Mouse (Mus musculus): ENCODE measurements at regions not wholly inside any gene's neighbourhood (a gene's known extent, or its start where the extent isn't known, plus 50 kb on each side); places are given as distances from the start of the nearest gene placed in this dataset.

DNA sequence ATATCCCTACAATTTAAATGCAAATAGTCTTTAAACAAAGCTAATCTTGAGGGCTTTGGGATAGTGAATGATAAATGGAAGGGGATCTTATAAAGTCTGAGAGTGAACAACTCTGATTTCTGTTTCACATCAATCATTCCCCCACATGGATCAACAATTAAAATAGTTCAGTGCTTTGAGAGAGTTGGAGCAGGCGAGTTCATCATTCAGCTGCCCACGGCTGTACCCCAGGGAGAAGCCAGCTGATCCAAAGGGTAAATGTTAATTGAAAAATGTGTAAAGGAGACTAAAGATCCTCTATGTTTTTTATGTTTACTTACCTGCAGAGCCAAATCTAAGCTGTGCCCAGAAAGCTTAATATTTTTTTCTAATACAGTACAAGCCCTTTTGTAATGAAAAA, 553.2 kb downstream of the Brinp3 start:
- H3K4me2 ChIP-seq (ENCODE audit: low read depth, low read length), result no peak overlapping the region
- no peak for DNase-seq (ENCODE audit: low spot score)
- H3K36me3 ChIP-seq (ENCODE audit: insufficient read depth, low read length), result no peaks in the 10 kb centered on the region
- ATAC-seq, result no peak
- no peaks in the 10 kb centered on the region for H3K9me3 ChIP-seq (ENCODE audit: low read length)
- H3K9ac ChIP-seq (replicated peaks; ENCODE audit: low read length), result no peak overlapping the region
- no peaks in the 10 kb centered on the region for H3K27me3 ChIP-seq (ENCODE audit: insufficient read depth, low read length)
- no peak overlapping the region for H3K4me3 ChIP-seq (ENCODE audit: low read length)
- 33% methylated on average over 2 of the region's 2 CpGs for WGBS
- H3K27ac ChIP-seq, result no peak overlapping the region
- H3K4me1 ChIP-seq (ENCODE audit: insufficient read depth, low read length), result no peaks in the 10 kb centered on the region
- TF ChIP-seq CTCF (IDR thresholded peaks at IDR 0.05; ENCODE audit: low read depth), result no peak

DNA sequence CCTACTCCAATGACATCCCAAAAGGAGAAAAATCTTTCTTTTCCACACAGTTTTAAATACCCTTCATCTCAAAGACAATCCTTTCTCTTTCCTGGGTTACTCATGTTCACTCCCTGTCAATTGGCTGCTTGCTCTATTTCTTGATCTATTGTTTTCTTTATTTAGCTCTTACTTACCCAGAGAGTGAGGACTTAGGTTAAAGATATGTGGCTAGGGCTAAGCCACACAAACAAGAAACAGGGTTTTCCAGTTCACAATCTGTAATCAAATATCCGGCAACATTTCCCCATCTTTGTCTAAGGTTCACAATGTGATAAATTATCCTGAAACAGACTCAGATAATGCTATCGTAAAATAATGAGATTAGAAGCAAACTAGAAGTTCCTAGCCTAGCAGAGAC, 563.9 kb downstream of the Brinp3 start:
- DNase-seq (ENCODE audit: low spot score), result no peak
- no peak overlapping the region for H3K4me2 ChIP-seq (ENCODE audit: low read depth, low read length)
- no peaks in the 10 kb centered on the region for H3K4me1 ChIP-seq (ENCODE audit: insufficient read depth, low read length)
- no peaks in the 10 kb centered on the region for H3K36me3 ChIP-seq (ENCODE audit: insufficient read depth, low read length)
- no peak overlapping the region for H3K9ac ChIP-seq (replicated peaks; ENCODE audit: low read length)
- ATAC-seq, result no peak
- no peaks in the 10 kb centered on the region for H3K9me3 ChIP-seq (ENCODE audit: low read length)
- no peak for TF ChIP-seq CTCF (IDR thresholded peaks at IDR 0.05; ENCODE audit: low read depth)
- WGBS, result 71% methylated on average over 2 of the region's 2 CpGs
- no peak overlapping the region for H3K4me3 ChIP-seq (ENCODE audit: low read length)
- H3K27me3 ChIP-seq (ENCODE audit: insufficient read depth, low read length), result no peaks in the 10 kb centered on the region
- H3K27ac ChIP-seq, result no peak overlapping the region

DNA sequence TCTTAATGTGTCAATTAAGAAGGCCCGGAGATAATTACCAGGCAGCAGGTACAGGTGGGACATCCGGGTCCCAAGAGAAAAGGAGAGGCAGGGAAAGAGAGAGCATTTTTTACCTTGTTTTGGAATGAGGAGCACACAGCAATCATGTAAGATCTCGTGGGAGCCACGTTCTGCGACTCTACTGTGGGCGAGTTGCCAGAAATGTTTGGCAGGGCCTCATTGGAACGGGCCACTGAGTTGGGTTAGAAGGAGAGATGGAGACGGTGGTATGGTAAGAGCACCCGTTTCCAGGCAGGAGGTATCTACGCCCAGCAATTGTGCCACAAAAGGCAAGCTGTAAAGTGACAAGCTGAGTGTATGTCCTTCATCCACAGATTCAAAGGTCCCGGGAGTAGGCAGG, 579.6 kb downstream of the Brinp3 start:
- Histone ChIP-seq H3K36me3 (ENCODE audit: insufficient read depth, low read length) (no peaks in the 10 kb centered on the region), H3K9me3 (ENCODE audit: low read length) (no peaks in the 10 kb centered on the region), H3K4me2 (ENCODE audit: low read depth, low read length) (no peak overlapping the region), H3K9ac (replicated peaks; ENCODE audit: low read length) (no peak overlapping the region), H3K4me1 (ENCODE audit: insufficient read depth, low read length) (no peaks in the 10 kb centered on the region), H3K27me3 (ENCODE audit: insufficient read depth, low read length) (no peaks in the 10 kb centered on the region), H3K27ac (no peak overlapping the region), H3K4me3 (ENCODE audit: low read length) (no peak overlapping the region)
- WGBS, result 81% methylated on average over 11 of the region's 11 CpGs
- no peak for ATAC-seq
- no peak for TF ChIP-seq CTCF (IDR thresholded peaks at IDR 0.05; ENCODE audit: low read depth)
- DNase-seq (ENCODE audit: low spot score), result no peak

DNA sequence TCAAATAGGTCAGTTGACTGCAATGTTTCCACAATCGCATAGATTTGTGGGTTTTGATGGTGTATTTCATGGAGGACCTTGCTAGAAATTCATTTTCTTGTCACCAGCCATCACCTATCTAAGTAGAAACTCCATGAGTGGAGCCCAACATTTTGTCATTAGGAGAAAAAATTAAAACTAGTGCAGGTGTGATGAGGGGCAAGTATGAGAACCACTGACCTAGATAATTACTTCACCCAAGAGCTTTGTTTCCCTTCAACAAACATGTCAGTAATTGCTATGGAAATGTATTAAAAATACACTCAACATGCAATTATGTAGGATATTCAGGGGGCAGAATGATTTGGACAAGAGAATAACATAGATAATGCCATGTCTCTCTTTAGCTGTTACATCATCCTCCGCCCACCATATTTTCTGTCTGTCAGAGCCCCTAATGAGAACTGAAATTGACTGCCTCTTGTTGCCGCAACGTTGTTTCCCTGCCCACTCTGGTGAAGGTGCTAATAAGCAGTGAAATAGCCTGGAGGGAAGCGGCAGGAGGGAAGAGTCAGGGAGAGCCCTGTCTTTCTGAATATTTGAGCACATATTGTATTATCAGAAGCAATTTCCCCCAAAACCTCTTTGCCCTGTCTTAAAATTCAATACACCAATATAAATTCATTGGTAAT, 589.7 kb downstream of the Brinp3 start:
- H3K9ac ChIP-seq (replicated peaks; ENCODE audit: low read length), result no peak overlapping the region
- H3K9me3 ChIP-seq (ENCODE audit: low read length), result no peaks in the 10 kb centered on the region
- H3K4me3 ChIP-seq (ENCODE audit: low read length), result no peak overlapping the region
- DNase-seq (ENCODE audit: low spot score) (no peak), ATAC-seq (no peak)
- no peak for TF ChIP-seq CTCF (IDR thresholded peaks at IDR 0.05; ENCODE audit: low read depth)
- H3K4me1 ChIP-seq (ENCODE audit: insufficient read depth, low read length), result no peaks in the 10 kb centered on the region
- no peaks in the 10 kb centered on the region for H3K36me3 ChIP-seq (ENCODE audit: insufficient read depth, low read length)
- no peaks in the 10 kb centered on the region for H3K27me3 ChIP-seq (ENCODE audit: insufficient read depth, low read length)
- WGBS, result 53% methylated on average over 5 of the region's 5 CpGs
- H3K4me2 ChIP-seq (ENCODE audit: low read depth, low read length), result no peak overlapping the region
- no peak overlapping the region for H3K27ac ChIP-seq

DNA sequence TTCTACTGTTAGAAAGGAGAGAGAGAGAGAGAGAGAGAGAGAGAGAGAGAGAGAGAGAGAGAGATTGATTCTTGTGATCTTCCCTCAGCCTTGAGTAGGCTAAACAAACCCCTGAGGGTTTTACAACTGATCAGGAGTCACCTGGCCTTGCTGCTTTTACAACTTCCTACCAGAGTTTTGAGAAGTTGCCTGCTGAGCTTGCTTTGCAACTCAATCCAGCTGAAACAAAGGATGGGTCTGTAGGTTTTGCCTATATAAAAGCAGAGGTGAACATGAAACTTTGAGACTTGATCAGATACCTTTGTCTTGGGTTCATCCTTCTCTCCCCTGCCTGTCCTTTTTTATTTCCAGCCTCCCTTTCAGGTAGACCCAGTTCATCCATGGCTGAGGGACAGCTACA, 631.0 kb downstream of the Brinp3 start:
- no peaks in the 10 kb centered on the region for H3K9me3 ChIP-seq (ENCODE audit: low read length)
- DNase-seq (ENCODE audit: low spot score) (no peak), ATAC-seq (no peak)
- H3K9ac ChIP-seq (replicated peaks; ENCODE audit: low read length), result no peak overlapping the region
- H3K27ac ChIP-seq, result no peak overlapping the region
- no peaks in the 10 kb centered on the region for H3K4me1 ChIP-seq (ENCODE audit: insufficient read depth, low read length)
- no peak overlapping the region for H3K4me2 ChIP-seq (ENCODE audit: low read depth, low read length)
- no peaks in the 10 kb centered on the region for H3K27me3 ChIP-seq (ENCODE audit: insufficient read depth, low read length)
- H3K4me3 ChIP-seq (ENCODE audit: low read length), result no peak overlapping the region
- no peak for TF ChIP-seq CTCF (IDR thresholded peaks at IDR 0.05; ENCODE audit: low read depth)
- no peaks in the 10 kb centered on the region for H3K36me3 ChIP-seq (ENCODE audit: insufficient read depth, low read length)

DNA sequence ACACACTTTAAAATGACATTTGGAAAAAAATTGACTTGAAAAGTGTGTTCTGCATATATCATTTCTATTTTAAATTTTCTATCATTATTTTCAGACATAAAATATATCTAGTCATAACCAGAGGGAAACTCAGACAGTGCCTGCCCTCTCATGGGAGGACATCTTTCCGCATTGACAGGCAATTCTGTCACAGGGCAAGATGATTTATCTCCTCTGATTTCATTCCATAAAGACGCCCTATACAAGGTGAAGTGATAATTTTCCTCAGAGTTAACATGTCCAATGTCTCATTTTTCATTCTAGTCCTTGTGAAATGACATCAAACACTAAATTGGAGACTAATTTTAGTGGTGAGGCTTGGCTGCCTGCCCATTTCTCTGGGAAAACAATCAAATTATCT, 643.6 kb downstream of the Brinp3 start:
- Histone ChIP-seq H3K27ac (no peak overlapping the region), H3K4me2 (ENCODE audit: low read depth, low read length) (no peak overlapping the region), H3K9me3 (ENCODE audit: low read length) (no peaks in the 10 kb centered on the region), H3K4me3 (ENCODE audit: low read length) (no peak overlapping the region), H3K27me3 (ENCODE audit: insufficient read depth, low read length) (no peaks in the 10 kb centered on the region), H3K36me3 (ENCODE audit: insufficient read depth, low read length) (no peaks in the 10 kb centered on the region), H3K4me1 (ENCODE audit: insufficient read depth, low read length) (no peaks in the 10 kb centered on the region), H3K9ac (replicated peaks; ENCODE audit: low read length) (no peak overlapping the region)
- ATAC-seq, result no peak
- DNase-seq (ENCODE audit: low spot score), result peak; percentile 25
- no peak for TF ChIP-seq CTCF (IDR thresholded peaks at IDR 0.05; ENCODE audit: low read depth)
- WGBS, result 58% methylated on average over 2 of the region's 2 CpGs

DNA sequence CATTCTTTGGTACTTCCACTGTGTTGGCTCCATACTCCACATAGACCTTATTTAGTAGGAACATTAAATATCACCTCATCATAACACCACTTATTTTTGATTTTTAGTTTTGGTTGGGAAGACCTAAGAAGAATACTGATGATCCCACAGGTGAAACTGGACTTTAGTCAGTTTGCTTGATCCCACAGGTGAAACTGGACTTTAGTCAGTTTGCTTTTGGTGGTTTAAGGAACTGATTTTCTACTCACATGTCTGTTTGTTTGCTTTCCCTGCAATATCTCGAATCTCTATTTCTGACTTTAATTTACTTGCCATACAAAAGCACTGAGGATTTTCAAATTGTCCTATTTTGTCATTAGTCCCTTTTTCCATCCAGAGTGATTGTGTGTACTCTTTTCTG, 680.8 kb downstream of the Brinp3 start:
- H3K36me3 ChIP-seq (ENCODE audit: insufficient read depth, low read length), result no peaks in the 10 kb centered on the region
- H3K4me1 ChIP-seq (ENCODE audit: insufficient read depth, low read length), result no peaks in the 10 kb centered on the region
- 85% methylated on average over 1 of the region's 1 CpGs for WGBS
- H3K9me3 ChIP-seq (ENCODE audit: low read length), result no peaks in the 10 kb centered on the region
- no peak for DNase-seq (ENCODE audit: low spot score)
- TF ChIP-seq CTCF (IDR thresholded peaks at IDR 0.05; ENCODE audit: low read depth), result no peak
- ATAC-seq, result no peak
- no peak overlapping the region for H3K27ac ChIP-seq
- no peak overlapping the region for H3K4me3 ChIP-seq (ENCODE audit: low read length)
- no peak overlapping the region for H3K9ac ChIP-seq (replicated peaks; ENCODE audit: low read length)
- H3K4me2 ChIP-seq (ENCODE audit: low read depth, low read length), result no peak overlapping the region
- no peaks in the 10 kb centered on the region for H3K27me3 ChIP-seq (ENCODE audit: insufficient read depth, low read length)

Data from hindbrain, postnatal 0 days (tissue).